Mouse (Mus musculus) liver (tissue): Measurements from ENCODE around the gene Aebp2.
"Not testable (repeated sequence)": the region's sequence is repeated elsewhere in the genome, so short reads cannot be mapped to it uniquely, and the experiment has no call there.

ENCODE experiments used
- DNase-seq: peaks from one replicate; pipeline ENCODE4 v3.0.0-alpha.2; 2020; ENCODE audit warnings: mixed read lengths

The Aebp2 gene

GRCm38 (mm10) chr6:140656991-140657390 lies 34.5 kb downstream of the Aebp2 start:
- DNase-seq = no peak

DNA sequence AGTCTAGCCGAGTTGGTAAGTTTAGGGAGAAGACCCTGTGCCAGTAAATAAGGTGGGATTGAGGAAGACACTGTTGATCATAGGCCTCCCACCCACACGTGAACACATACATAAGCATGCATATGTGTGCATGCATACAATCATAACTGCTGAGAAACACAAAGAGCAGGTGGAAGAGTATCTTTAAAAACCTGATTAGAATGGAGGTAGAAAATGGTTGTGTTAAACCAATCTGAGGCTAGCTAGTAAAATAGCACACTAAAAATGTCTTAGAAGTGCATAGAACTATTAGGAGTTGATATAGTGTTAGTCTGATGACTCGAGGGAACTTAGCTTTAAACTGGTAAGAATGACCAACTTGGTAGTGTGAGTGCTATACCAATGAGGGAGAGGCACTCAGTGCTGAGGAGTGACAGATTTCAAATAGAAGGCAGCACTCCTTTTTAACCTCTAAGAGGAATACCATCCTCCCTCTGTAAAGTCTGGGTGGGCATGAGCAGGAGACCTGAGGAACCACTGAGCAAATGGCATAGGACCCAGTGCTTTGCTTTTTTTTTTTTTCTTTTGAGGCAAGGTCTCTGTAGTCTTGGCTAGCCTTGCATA lies 35.6 kb downstream of the Aebp2 start:
- no peak for DNase-seq

DNA sequence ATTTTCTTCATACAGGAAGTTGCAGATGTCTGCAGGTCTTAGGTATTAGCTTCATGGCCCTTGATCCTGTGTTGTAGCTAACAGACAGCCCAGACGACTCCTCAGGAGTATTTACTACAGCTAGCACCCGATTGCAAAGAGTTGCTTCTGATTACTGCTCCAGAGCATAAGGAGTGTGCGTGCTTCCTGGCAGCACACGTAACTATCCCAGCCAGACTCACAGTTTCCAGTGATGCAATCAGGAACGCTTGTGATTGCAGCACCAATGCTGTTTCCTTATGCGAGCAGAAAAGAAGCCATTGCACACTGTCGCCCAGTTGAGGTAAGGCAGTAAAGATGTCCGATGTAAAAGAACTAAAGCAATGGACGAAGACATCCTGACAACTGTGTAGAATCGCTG lies 38.6 kb downstream of the Aebp2 start:
- DNase-seq = no peak

GRCm38 (mm10) chr6:140661777-140662176 lies 39.3 kb downstream of the Aebp2 start:
- DNase-seq = no peak

DNA sequence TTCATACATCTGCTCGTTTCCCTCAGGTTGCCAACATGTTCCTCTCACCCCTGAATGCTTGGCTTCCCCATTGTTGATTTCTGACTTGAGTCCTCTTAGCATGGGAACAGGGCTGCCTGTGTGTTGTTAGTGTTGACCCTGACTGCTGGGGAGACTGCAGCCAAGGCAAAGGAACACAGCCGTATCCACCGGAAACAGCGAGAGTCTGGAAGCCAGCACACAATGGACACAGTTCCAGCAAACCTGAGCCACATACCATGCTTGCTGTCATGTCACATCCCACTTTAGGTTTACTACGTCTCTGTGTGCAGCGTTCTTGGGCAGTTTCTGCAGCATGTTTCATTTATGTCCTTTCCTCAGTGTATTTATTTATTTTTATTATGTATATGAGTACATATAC lies 39.8 kb downstream of the Aebp2 start:
- DNase-seq = no peak

DNA sequence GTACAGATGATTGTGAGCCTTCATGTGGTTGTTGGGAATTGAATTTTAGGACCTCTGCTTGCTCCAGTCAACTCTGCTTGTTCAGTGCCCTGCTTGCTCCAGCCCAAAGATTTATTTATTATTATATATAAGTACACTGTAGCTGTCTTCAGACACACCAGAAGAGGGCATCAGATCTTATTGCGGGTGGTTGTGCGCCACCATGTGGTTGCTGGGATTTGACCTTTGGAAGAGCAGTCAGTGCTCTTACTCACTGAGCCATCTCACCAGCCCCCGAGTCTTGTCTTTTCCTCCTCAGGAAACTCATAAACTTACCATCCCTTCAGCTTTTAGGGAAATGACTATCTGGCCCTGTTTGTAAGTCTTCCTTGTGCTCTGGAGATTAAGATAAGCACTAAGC lies 40.2 kb downstream of the Aebp2 start:
- not testable (repeated sequence) for DNase-seq

- DNase-seq = no peak
These were observed 42.1 kb downstream of the Aebp2 start for GRCm38 (mm10) chr6:140664611-140665010.

- peak; percentile 20 for DNase-seq
These were observed 44.2 kb downstream of the Aebp2 start for GRCm38 (mm10) chr6:140666486-140667240.

DNA sequence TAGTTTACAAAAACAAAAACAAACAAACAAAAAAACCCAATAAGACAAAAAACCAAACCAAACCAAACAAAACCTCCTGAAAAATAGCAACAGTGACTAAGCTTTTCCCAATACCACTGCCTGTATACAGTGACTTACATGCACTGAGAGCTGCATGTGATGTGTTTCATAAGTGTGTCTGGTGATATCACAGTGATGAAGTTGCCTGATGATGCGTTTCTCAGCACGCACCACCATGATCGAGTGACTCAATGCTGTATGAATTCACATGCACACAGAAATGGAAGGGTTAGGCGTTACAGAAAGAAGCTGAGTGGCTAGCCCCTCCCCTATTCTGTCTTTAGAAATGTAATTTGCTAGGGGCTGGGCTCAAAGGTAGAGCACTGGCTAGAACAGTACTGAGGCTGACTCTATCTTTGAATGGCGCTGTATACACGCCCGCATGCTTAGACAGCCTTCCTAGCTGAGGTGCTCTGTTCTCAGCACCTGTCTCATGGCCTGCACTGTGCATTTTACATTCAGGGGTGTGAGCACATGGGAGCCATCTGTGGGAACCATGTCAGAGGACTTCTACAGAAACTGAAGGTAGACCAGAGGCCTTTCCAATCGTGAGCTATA lies 44.9 kb downstream of the Aebp2 start:
- DNase-seq = no peak

DNA sequence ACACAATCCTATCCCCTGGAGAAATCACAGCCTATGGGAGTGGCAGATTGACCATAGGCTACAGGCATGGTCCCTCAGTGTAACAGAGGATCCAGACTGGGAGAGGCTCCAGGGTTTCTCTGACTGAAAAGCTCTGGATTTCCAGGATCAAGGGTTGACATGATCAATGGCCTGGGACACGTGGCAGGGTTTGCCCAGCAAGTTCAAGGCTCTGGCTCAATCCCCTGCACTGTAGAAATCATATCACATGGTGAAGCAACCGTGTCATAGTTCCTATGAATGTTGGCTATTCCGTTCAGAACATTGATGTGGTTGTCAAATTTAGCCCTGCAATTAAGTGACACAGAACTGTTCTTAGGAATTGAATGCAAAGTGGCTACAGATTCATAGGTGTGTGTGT lies 52.0 kb downstream of the Aebp2 start:
- DNase-seq = no peak

DNA sequence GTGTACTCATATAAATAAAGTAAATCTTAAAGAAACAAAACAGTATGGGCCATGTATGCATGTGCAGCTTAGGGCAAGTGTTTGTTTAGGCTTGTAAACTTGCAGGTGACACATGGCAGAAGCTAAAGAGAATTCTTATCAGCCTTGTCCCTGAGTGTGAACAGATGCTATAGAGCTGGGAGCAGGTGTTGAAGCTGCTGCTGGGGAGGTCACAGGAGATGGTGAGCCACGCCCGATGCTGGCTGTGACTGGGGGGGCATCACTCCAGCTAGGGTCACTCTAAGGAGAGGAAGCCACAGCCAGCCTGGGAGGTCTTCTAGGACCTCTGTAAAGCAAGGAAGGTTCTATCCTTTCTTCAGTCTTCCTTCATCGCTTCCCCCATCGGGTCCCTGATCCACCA lies 53.6 kb downstream of the Aebp2 start:
- DNase-seq = no peak

- no peak for DNase-seq
These were observed 54.6 kb downstream of the Aebp2 start for GRCm38 (mm10) chr6:140677041-140677440.

GRCm38 (mm10) chr6:140677960-140678359 lies 55.5 kb downstream of the Aebp2 start:
- DNase-seq = no peak

DNA sequence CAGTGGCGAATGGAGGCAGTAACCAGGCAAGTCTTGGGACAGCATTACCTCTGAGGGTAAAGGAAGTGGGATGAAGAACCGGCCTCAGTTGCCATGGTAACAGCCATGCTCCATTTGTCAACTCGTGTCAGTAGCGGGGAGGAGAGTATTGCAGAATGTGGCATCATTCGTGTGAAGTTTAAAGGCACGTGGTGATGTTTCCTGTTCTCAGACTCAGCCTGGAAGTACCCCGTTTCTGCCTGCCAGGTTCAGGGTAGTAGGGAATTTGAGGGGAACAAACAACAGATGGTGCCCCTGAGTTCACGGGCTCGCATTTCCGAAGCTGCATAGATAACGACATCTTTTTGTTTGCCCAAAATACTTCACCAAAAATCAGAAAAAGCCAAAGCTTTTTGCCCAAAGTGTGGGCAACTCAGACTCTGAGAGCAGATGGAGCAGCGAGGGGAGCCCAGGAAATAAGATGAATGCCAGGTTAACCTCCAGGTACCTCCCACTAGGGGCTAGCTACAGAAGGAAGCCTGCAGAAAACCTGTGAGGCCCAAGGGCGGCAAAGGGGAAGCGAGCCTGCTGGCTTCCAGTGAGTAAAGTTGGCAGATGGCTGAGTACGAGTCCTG lies 56.3 kb downstream of the Aebp2 start:
- peak; percentile 15 for DNase-seq

DNA sequence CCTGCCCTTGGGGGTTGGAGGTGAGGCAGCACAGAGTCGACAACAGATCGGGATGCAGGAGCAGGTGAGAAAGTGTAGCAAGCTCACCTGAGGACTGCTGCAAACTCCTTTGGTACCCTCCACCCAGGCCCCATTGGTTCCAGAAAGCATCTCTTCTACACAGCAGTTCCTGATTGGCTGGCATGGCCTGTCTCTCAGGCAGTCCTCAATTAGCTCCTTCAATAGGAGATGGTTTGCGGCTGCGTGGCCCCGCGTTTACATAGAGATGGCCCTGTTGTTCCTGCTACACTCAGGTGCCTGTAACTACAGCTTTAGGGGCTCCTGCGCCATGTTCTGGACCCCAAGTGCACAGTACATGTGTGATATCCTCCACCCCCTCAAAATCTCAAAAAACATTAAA lies 58.2 kb downstream of the Aebp2 start:
- DNase-seq = no peak

DNA sequence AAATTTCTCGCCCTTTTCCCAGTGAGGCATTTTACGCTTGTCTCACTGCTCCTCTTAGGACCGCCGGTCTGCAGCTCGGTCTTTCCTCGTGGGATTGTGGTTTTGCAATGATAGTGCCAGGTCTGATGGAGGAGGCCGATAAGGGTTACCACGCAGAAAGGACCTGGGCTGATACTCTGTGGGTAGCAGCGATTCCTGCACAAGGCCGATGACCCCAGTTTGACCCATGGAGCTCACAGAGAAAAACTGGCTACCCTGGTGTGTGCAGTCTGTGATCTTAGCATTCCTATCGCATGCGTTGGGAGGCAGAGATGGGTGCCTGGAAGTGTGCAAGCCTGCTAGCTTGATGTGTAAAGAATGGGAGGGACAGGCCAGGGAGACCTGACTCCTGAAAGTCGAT lies 60.4 kb downstream of the Aebp2 start:
- DNase-seq = no peak

DNA sequence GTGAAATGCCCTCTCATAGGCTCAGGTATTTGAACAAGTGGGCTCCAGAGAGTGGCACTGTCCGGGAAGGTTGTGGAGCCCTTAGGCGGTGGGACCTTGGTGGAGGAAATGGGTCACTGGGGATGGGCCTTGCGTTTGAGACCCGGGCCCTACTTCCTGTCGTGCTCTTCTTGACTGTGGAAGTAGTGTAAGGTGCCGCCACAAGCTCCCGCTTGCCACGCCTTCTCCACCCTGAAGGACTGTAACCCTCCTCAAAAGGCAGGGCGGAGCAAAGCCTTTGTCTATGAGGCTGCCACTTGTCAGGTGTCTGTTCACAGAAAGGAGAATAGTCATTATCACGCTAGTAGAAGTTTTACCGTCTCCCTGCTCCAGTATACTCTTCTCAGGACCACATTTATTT lies 61.9 kb downstream of the Aebp2 start:
- no peak for DNase-seq

DNA sequence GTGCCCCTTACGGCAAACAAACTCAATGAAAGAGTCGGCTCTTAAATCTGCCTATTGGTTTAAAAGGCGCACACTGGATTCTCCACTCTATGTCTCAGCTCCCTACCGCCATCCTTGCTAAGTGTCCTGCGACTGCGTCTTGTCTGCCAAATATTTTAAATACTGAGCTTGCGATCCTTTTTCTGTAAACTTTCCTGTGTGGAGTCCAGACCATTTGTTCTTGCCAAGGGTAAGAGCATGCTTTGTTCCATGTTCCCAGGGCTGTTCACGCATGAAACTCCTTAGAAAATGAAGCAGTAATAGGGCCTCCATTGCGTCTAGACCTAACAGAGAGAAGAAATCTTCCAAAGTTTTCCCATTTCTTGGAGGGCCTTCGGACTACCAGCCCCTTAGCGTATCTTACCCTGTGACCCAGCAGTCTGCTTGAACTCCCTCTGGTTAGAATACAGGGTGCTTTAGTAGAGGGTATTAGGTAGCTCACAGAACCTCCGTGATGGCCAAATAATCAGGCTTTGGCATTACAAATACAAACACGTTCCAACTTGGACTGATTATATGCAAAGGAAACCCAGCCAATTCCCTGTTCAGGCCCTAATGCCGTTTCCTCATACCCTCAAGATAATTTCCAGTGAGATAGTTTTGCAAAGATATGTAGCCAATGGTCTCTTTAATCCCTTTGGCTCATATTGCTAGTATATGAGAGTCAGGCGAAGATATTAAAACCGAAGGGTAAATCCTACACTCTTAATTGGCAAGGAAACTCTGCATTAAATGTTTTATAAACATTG lies 67.3 kb downstream of the Aebp2 start:
- DNase-seq = no peak

- DNase-seq = no peak
These were observed 69.7 kb downstream of the Aebp2 start for GRCm38 (mm10) chr6:140692160-140692559.

GRCm38 (mm10) chr6:140696192-140696879 lies 73.9 kb downstream of the Aebp2 start:
- DNase-seq = no peak

- no peak for DNase-seq
These were observed 75.5 kb downstream of the Aebp2 start for GRCm38 (mm10) chr6:140697994-140698393.

DNA sequence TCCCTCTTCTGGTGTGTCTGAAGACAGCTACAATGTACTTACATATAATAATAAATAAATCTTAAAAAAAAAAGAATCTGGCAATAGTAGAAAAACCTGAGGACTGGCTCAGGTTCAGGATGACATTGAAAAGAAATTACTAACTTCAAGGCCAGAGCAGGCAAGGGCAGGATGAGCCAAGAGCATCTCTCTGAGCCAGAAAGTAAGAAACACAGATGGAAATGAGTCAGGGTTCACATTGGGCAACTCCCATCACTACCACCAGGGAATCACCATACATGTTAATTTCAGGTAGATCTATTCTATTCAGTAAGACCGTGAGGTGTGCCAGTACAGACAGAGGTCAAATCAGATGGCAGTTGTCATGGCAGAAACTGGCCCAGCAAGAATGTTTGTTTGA lies 76.1 kb downstream of the Aebp2 start:
- DNase-seq = no peak
